Mouse (Mus musculus): Measurements from ENCODE around the gene Sync. TPM values are rescaled to one million over a fixed set of nuclear protein-coding genes. Genes with fewer than 3 reads are reported as not detected.

The Sync gene
- polyA plus RNA-seq, 2 experiments from 2014 or later = 0.46 TPM; not detected in 1

- ATAC-seq = no peak
These were observed 24.0 kb upstream of the Sync start for GRCm38 (mm10) chr4:129263225-129264021.

GRCm38 (mm10) chr4:129266191-129266590 lies 21.2 kb upstream of the Sync start:
- no peak for ATAC-seq

- ATAC-seq = no peak
These were observed 20.6 kb upstream of the Sync start for GRCm38 (mm10) chr4:129266821-129267220.

- ATAC-seq = no peak
These were observed 18.7 kb upstream of the Sync start for GRCm38 (mm10) chr4:129268698-129269097.

GRCm38 (mm10) chr4:129271991-129272755 lies 15.2 kb upstream of the Sync start:
- peak; percentile 73 for ATAC-seq

- no peak for ATAC-seq
These were observed 14.7 kb upstream of the Sync start for GRCm38 (mm10) chr4:129272756-129273046.

GRCm38 (mm10) chr4:129276453-129276865 lies 11.0 kb upstream of the Sync start:
- ATAC-seq = peak; percentile 80

GRCm38 (mm10) chr4:129282786-129283185 lies 4.6 kb upstream of the Sync start:
- ATAC-seq = no peak

GRCm38 (mm10) chr4:129283226-129283625 lies 4.2 kb upstream of the Sync start:
- no peak for ATAC-seq

GRCm38 (mm10) chr4:129284685-129285084 lies 2.7 kb upstream of the Sync start:
- ATAC-seq = no peak

GRCm38 (mm10) chr4:129286001-129286682 lies 1.3 kb upstream of the Sync start:
- ATAC-seq = no peak

- ATAC-seq = no peak
These were observed 540 bp upstream of the Sync start for GRCm38 (mm10) chr4:129286683-129287471.

- no peak for ATAC-seq
These were observed 650 bp downstream of the Sync start for GRCm38 (mm10) chr4:129288067-129288466.

- no peak for ATAC-seq
These were observed 2.3 kb downstream of the Sync start for GRCm38 (mm10) chr4:129289671-129290070.

- no peak for ATAC-seq
These were observed 5.4 kb downstream of the Sync start for GRCm38 (mm10) chr4:129292831-129293230.

GRCm38 (mm10) chr4:129293702-129294101 lies 6.3 kb downstream of the Sync start:
- ATAC-seq = no peak

GRCm38 (mm10) chr4:129295188-129295587 lies 7.8 kb downstream of the Sync start:
- no peak for ATAC-seq

- no peak for ATAC-seq
These were observed 8.6 kb downstream of the Sync start for GRCm38 (mm10) chr4:129296066-129296465.

GRCm38 (mm10) chr4:129297724-129298123 lies 10.3 kb downstream of the Sync start:
- ATAC-seq = no peak

GRCm38 (mm10) chr4:129299121-129299520 lies 11.7 kb downstream of the Sync start:
- no peak for ATAC-seq

- no peak for ATAC-seq
These were observed 16.0 kb downstream of the Sync start for GRCm38 (mm10) chr4:129303401-129303800.

- no peak for ATAC-seq
These were observed 16.4 kb downstream of the Sync start for GRCm38 (mm10) chr4:129303816-129304215.

- ATAC-seq = no peak
These were observed 16.9 kb downstream of the Sync start for GRCm38 (mm10) chr4:129304306-129304705.
